Mouse (Mus musculus): Measurements from ENCODE around the gene Mypop. TPM values are rescaled to one million over a fixed set of nuclear protein-coding genes. Genes with fewer than 3 reads are reported as not detected.

Mypop gene
- polyA plus RNA-seq, 1 experiment from 2014 or later: 4.9 TPM

- 8% methylated on average over 12 of the region's 12 CpGs for WGBS
- H3K27me3 ChIP-seq (ENCODE audit: control insufficient read depth, insufficient read depth, low read length): no peaks in the 10 kb centered on the region
- no peaks in the 10 kb centered on the region for H3K9me3 ChIP-seq (ENCODE audit: control insufficient read depth, low read length)
- peak overlapping the region; percentile 98 for H3K4me2 ChIP-seq (replicated peaks; ENCODE audit: low read depth, low read length)
- H3K36me3 ChIP-seq (ENCODE audit: control insufficient read depth, insufficient read depth, low read length): peaks cover 24% of the 10 kb centered on the region
- peak overlapping the region; percentile 90; the same call in 1 of the 2 replicates for H3K4me3 ChIP-seq (ENCODE audit: low read length)
- no peak for ATAC-seq (ENCODE audit: low FRiP score, low TSS enrichment)
- H3K4me1 ChIP-seq (ENCODE audit: control insufficient read depth, insufficient read depth, low read length): peaks cover 43% of the 10 kb centered on the region
- H3K27ac ChIP-seq (ENCODE audit: low read depth, low read length): no peak overlapping the region; the same call in 1 of the 2 replicates
- H3K9ac ChIP-seq (ENCODE audit: low read depth, low read length): no peak overlapping the region
Observed at GRCm38 (mm10) chr7:19006476-19006875, 15.4 kb downstream of the Mypop start.

GRCm38 (mm10) chr7:19007026-19007977 is 16.3 kb downstream of the Mypop start:
- H3K4me1 ChIP-seq (ENCODE audit: control insufficient read depth, insufficient read depth, low read length): peaks cover 46% of the 10 kb centered on the region
- no peak overlapping the region for H3K4me3 ChIP-seq (ENCODE audit: low read length)
- H3K4me2 ChIP-seq (replicated peaks; ENCODE audit: low read depth, low read length): peak overlapping the region; percentile 34
- no peaks in the 10 kb centered on the region for H3K9me3 ChIP-seq (ENCODE audit: control insufficient read depth, low read length)
- peak overlapping the region; percentile 73 for H3K27ac ChIP-seq (ENCODE audit: low read depth, low read length)
- 55% methylated on average over 13 of the region's 13 CpGs for WGBS
- peak overlapping the region; percentile 34; the same call in 1 of the 2 replicates for H3K9ac ChIP-seq (ENCODE audit: low read depth, low read length)
- no peaks in the 10 kb centered on the region for H3K27me3 ChIP-seq (ENCODE audit: control insufficient read depth, insufficient read depth, low read length)
- H3K36me3 ChIP-seq (ENCODE audit: control insufficient read depth, insufficient read depth, low read length): peaks cover 24% of the 10 kb centered on the region
- no peak for ATAC-seq (ENCODE audit: low FRiP score, low TSS enrichment)

GRCm38 (mm10) chr7:19010581-19010980 is 19.5 kb downstream of the Mypop start:
- no peak overlapping the region for H3K9ac ChIP-seq (ENCODE audit: low read depth, low read length)
- no peak overlapping the region for H3K27ac ChIP-seq (ENCODE audit: low read depth, low read length)
- H3K36me3 ChIP-seq (ENCODE audit: control insufficient read depth, insufficient read depth, low read length): peaks cover 18% of the 10 kb centered on the region
- 78% methylated on average over 7 of the region's 7 CpGs for WGBS
- ATAC-seq (ENCODE audit: low FRiP score, low TSS enrichment): no peak
- no peak overlapping the region for H3K4me3 ChIP-seq (ENCODE audit: low read length)
- no peaks in the 10 kb centered on the region for H3K9me3 ChIP-seq (ENCODE audit: control insufficient read depth, low read length)
- H3K4me2 ChIP-seq (replicated peaks; ENCODE audit: low read depth, low read length): no peak overlapping the region
- H3K4me1 ChIP-seq (ENCODE audit: control insufficient read depth, insufficient read depth, low read length): peaks cover 40% of the 10 kb centered on the region
- no peaks in the 10 kb centered on the region for H3K27me3 ChIP-seq (ENCODE audit: control insufficient read depth, insufficient read depth, low read length)

GRCm38 (mm10) chr7:19012025-19012621 is 21.1 kb downstream of the Mypop start:
- 3% methylated on average over 29 of the region's 31 CpGs for WGBS
- ATAC-seq (ENCODE audit: low FRiP score, low TSS enrichment): peak; percentile 37; the same call in 1 of the 2 replicates

GRCm38 (mm10) chr7:19012882-19013281 is 21.8 kb downstream of the Mypop start:
- no peaks in the 10 kb centered on the region for H3K9me3 ChIP-seq (ENCODE audit: control insufficient read depth, low read length)
- 34% methylated on average over 2 of the region's 2 CpGs for WGBS
- peaks cover 18% of the 10 kb centered on the region for H3K4me1 ChIP-seq (ENCODE audit: control insufficient read depth, insufficient read depth, low read length)
- no peak overlapping the region for H3K9ac ChIP-seq (ENCODE audit: low read depth, low read length)
- H3K27me3 ChIP-seq (ENCODE audit: control insufficient read depth, insufficient read depth, low read length): no peaks in the 10 kb centered on the region
- H3K36me3 ChIP-seq (ENCODE audit: control insufficient read depth, insufficient read depth, low read length): no peaks in the 10 kb centered on the region
- H3K4me3 ChIP-seq (ENCODE audit: low read length): peak overlapping the region; percentile 40; the same call in 1 of the 2 replicates
- H3K27ac ChIP-seq (ENCODE audit: low read depth, low read length): no peak overlapping the region
- H3K4me2 ChIP-seq (replicated peaks; ENCODE audit: low read depth, low read length): 0 out of 2 replicates have a peak overlapping the region, but pooled peaks have one; percentile 70
- no peak for ATAC-seq (ENCODE audit: low FRiP score, low TSS enrichment)

More at GRCm38 (mm10) chr7:19012025-19012621, 21.1 kb downstream of the Mypop start:
- H3K4me2 ChIP-seq (replicated peaks; ENCODE audit: low read depth, low read length): peak overlapping the region; percentile 70
- no peaks in the 10 kb centered on the region for H3K27me3 ChIP-seq (ENCODE audit: control insufficient read depth, insufficient read depth, low read length)
- peak overlapping the region; percentile 78 for H3K9ac ChIP-seq (ENCODE audit: low read depth, low read length)
- peak overlapping the region; percentile 74 for H3K27ac ChIP-seq (ENCODE audit: low read depth, low read length)
- peaks cover 26% of the 10 kb centered on the region for H3K4me1 ChIP-seq (ENCODE audit: control insufficient read depth, insufficient read depth, low read length)
- H3K36me3 ChIP-seq (ENCODE audit: control insufficient read depth, insufficient read depth, low read length): peaks cover 6% of the 10 kb centered on the region
- no peaks in the 10 kb centered on the region for H3K9me3 ChIP-seq (ENCODE audit: control insufficient read depth, low read length)
- peak overlapping the region; percentile 40 for H3K4me3 ChIP-seq (ENCODE audit: low read length)

- no peak for ATAC-seq (ENCODE audit: low FRiP score, low TSS enrichment)
- no peak overlapping the region for H3K4me2 ChIP-seq (replicated peaks; ENCODE audit: low read depth, low read length)
- H3K9me3 ChIP-seq (ENCODE audit: control insufficient read depth, low read length): no peaks in the 10 kb centered on the region
- no peak overlapping the region for H3K9ac ChIP-seq (ENCODE audit: low read depth, low read length)
- WGBS: 70% methylated on average over 15 of the region's 15 CpGs
- H3K27me3 ChIP-seq (ENCODE audit: control insufficient read depth, insufficient read depth, low read length): no peaks in the 10 kb centered on the region
- peaks cover 14% of the 10 kb centered on the region for H3K4me1 ChIP-seq (ENCODE audit: control insufficient read depth, insufficient read depth, low read length)
- H3K36me3 ChIP-seq (ENCODE audit: control insufficient read depth, insufficient read depth, low read length): no peaks in the 10 kb centered on the region
- H3K27ac ChIP-seq (ENCODE audit: low read depth, low read length): no peak overlapping the region
- no peak overlapping the region for H3K4me3 ChIP-seq (ENCODE audit: low read length)
Observed at GRCm38 (mm10) chr7:19014452-19014851, 23.4 kb downstream of the Mypop start.

- H3K27me3 ChIP-seq (ENCODE audit: control insufficient read depth, insufficient read depth, low read length): peaks cover under 1% of the 10 kb centered on the region; the same call in 1 of the 2 replicates
- WGBS: 87% methylated on average over 4 of the region's 4 CpGs
- H3K9ac ChIP-seq (ENCODE audit: low read depth, low read length): no peak overlapping the region
- no peaks in the 10 kb centered on the region for H3K36me3 ChIP-seq (ENCODE audit: control insufficient read depth, insufficient read depth, low read length)
- ATAC-seq (ENCODE audit: low FRiP score, low TSS enrichment): no peak
- peaks cover 14% of the 10 kb centered on the region for H3K4me1 ChIP-seq (ENCODE audit: control insufficient read depth, insufficient read depth, low read length)
- no peaks in the 10 kb centered on the region for H3K9me3 ChIP-seq (ENCODE audit: control insufficient read depth, low read length)
- no peak overlapping the region for H3K4me3 ChIP-seq (ENCODE audit: low read length)
- H3K4me2 ChIP-seq (replicated peaks; ENCODE audit: low read depth, low read length): no peak overlapping the region
- H3K27ac ChIP-seq (ENCODE audit: low read depth, low read length): no peak overlapping the region
Observed at GRCm38 (mm10) chr7:19016042-19016441, 25.0 kb downstream of the Mypop start.

- no peak overlapping the region for H3K9ac ChIP-seq (ENCODE audit: low read depth, low read length)
- WGBS: 88% methylated on average over 7 of the region's 7 CpGs
Observed at GRCm38 (mm10) chr7:19017909-19018308, 26.9 kb downstream of the Mypop start.

More at GRCm38 (mm10) chr7:19017909-19018308, 26.9 kb downstream of the Mypop start:
- Histone ChIP-seq H3K9me3 (ENCODE audit: control insufficient read depth, low read length) (no peaks in the 10 kb centered on the region), H3K27me3 (ENCODE audit: control insufficient read depth, insufficient read depth, low read length) (peaks cover 14% of the 10 kb centered on the region), H3K27ac (ENCODE audit: low read depth, low read length) (no peak overlapping the region), H3K4me1 (ENCODE audit: control insufficient read depth, insufficient read depth, low read length) (0 out of 2 replicates have a peak, but pooled peaks cover under 1% of the 10 kb centered on the region), H3K36me3 (ENCODE audit: control insufficient read depth, insufficient read depth, low read length) (no peaks in the 10 kb centered on the region), H3K4me2 (replicated peaks; ENCODE audit: low read depth, low read length) (no peak overlapping the region), H3K4me3 (ENCODE audit: low read length) (no peak overlapping the region)
- ATAC-seq (ENCODE audit: low FRiP score, low TSS enrichment): no peak

All from kidney, embryonic 14.5 days (tissue).